Mouse (Mus musculus) small intestine, adult 2 months (tissue): ENCODE measurements around the gene Vav3. TPM values are rescaled to one million over a fixed set of nuclear protein-coding genes. Genes with fewer than 3 reads are reported as not detected.

Experiments used
- H3K27ac ChIP-seq: fragments of 200-500 bp; 2 replicates; pipeline ENCODE4 v1.5.1; 2012; ENCODE audit warnings: low read depth, low read length, control low read depth, inconsistent platforms; ENCODE audit not compliant: insufficient read depth
- H3K27me3 ChIP-seq: fragments of 200-500 bp; 2 replicates; pipeline ENCODE4 v1.6.1; 2012; ENCODE audit warnings: mild to moderate bottlenecking, moderate library complexity, low read length, inconsistent platforms; ENCODE audit not compliant: control insufficient read depth, insufficient read depth
- H3K36me3 ChIP-seq: fragments of 200-500 bp; 2 replicates; pipeline ENCODE4 v1.6.1; 2012; ENCODE audit warnings: mild to moderate bottlenecking, low read length, control low read depth, inconsistent platforms; ENCODE audit not compliant: control insufficient read depth, insufficient read depth
- H3K4me1 ChIP-seq: fragments of 200-500 bp; 2 replicates; pipeline ENCODE4 v1.6.1; 2012; ENCODE audit warnings: low read length, inconsistent platforms, mixed read lengths; ENCODE audit not compliant: control insufficient read depth, insufficient read depth, insufficient read length
- H3K4me3 ChIP-seq: fragments of 200-500 bp; 2 replicates; pipeline ENCODE4 v1.5.1; 2012; ENCODE audit warnings: low read depth, mild to moderate bottlenecking, control low read depth, inconsistent platforms, low read length, moderate library complexity
- CTCF ChIP-seq: fragments of 200-500 bp; IDR thresholded peaks from 2 replicates; pipeline ENCODE4 v1.5.1; 2012; ENCODE audit warnings: low read depth, mild to moderate bottlenecking, control low read depth, inconsistent platforms, low read length, moderate library complexity, mixed read lengths; ENCODE audit not compliant: insufficient replicate concordance, insufficient read length; ENCODE audit errors: extremely low read depth
- POLR2A ChIP-seq: fragments of 200-500 bp; IDR thresholded peaks from 2 replicates; pipeline ENCODE4 v1.6.1; 2012; ENCODE audit warnings: low read depth, mild to moderate bottlenecking, control low read depth, inconsistent platforms, low read length, moderate library complexity
- WGBS: fragments of 180-500 bp; shearing (Covaris S2); methylation state at CpG from one replicate; pipeline ENCODE4 v1.1.7; 2018; 5-methylcytosine and 5-hydroxymethylcytosine counted together
- polyA plus RNA-seq: library from polyadenylated mRNA; depleted of rRNA; stranded (reverse); fragments of >200 nt; gene quantifications from 2 replicates; pipeline ENCODE4 v1.2.3, GENCODE M21; 2012

The Vav3 gene
- polyA plus RNA-seq, 1 experiment: 0.34 TPM

DNA sequence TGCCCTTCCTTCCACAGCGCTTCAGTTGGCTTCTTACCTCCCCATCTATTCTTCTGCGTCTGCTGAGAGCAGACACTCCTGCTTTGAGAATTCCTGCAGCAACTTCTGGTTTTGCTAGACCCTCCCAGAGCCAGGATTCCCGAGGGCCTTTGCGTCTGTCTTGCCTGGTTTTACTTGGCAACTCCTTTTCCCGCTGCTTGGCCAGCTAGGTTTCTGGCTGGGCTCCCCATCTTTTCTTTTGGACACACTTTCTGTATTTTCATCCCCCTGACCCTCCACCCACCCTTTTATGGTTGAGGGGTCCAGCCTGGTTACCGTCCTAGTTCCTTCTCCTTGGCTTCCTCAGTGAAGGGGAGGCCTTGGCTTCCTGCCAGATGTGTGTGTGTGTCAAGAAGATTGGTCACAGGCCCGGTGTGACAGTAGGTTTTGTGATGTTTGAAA lies 26.0 kb downstream of the Vav3 start:
- Histone ChIP-seq H3K27me3 (no peaks in the 10 kb centered on the region), H3K27ac (no peak overlapping the region), H3K36me3 (no peaks in the 10 kb centered on the region), H3K4me3 (no peak overlapping the region), H3K4me1 (no peaks in the 10 kb centered on the region)
- 61% methylated on average over 7 of the region's 7 CpGs for WGBS
- TF ChIP-seq CTCF (no peak), POLR2A (no peak)

GRCm38 (mm10) chr3:109368383-109369289 lies 28.2 kb downstream of the Vav3 start:
- Histone ChIP-seq H3K27me3 (no peaks in the 10 kb centered on the region), H3K36me3 (no peaks in the 10 kb centered on the region), H3K4me3 (no peak overlapping the region), H3K4me1 (no peaks in the 10 kb centered on the region), H3K27ac (no peak overlapping the region)
- 43% methylated on average over 9 of the region's 9 CpGs for WGBS
- no peak for TF ChIP-seq POLR2A
- TF ChIP-seq CTCF: no peak

- no CpG with 5 or more reads among the region's 1 CpGs for WGBS
- Histone ChIP-seq H3K27ac (no peak overlapping the region), H3K27me3 (no peaks in the 10 kb centered on the region), H3K4me1 (no peaks in the 10 kb centered on the region), H3K36me3 (no peaks in the 10 kb centered on the region), H3K4me3 (no peak overlapping the region)
- TF ChIP-seq CTCF: no peak
- no peak for TF ChIP-seq POLR2A
These were observed 31.1 kb downstream of the Vav3 start for GRCm38 (mm10) chr3:109371576-109371975.

DNA sequence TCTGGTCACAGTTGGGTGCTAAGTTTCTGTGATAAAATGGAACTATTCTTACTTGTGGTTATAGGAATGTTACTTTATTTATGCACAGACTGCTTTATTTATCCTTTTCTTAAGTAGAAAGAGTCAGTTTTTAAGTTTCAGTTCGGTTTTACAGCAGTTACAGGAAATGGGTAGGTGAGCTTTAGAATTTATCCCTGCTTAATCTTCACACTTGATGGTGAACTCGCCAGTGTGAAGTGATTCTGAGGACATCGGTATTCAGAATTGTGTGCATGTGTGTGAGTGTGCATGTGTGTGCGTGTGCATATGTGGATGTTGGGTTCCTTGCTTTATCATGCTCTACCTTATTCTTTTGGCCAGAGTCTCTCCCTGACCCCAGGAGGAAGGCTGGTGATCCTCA lies 32.2 kb downstream of the Vav3 start:
- no peak overlapping the region for H3K27ac ChIP-seq
- H3K27me3 ChIP-seq: no peaks in the 10 kb centered on the region
- no peak for TF ChIP-seq CTCF
- no peak for TF ChIP-seq POLR2A
- no peak overlapping the region for H3K4me3 ChIP-seq
- H3K36me3 ChIP-seq: no peaks in the 10 kb centered on the region
- WGBS: 66% methylated on average over 4 of the region's 4 CpGs
- H3K4me1 ChIP-seq: no peaks in the 10 kb centered on the region

DNA sequence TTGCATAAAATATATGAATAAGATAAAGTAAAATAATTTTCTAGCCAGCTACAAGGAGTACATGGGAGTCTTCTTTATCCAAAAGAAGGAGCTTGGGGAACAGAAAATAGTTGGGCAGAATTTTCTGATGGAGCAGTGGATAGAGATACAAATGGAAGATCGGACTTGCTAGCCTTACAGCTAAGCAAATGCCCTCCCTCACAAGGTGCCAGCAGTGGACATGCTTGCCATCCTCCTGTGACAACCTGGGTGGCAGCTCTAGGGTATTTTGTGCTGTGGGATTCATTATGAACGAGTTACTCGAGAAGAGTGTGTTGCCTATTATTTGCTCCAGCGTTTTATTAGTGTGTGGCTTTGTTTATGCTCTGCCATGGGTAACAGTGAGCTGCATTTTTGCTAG lies 37.8 kb downstream of the Vav3 start:
- Histone ChIP-seq H3K27ac (no peak overlapping the region), H3K36me3 (no peaks in the 10 kb centered on the region)
- WGBS: 80% methylated on average over 4 of the region's 4 CpGs

DNA sequence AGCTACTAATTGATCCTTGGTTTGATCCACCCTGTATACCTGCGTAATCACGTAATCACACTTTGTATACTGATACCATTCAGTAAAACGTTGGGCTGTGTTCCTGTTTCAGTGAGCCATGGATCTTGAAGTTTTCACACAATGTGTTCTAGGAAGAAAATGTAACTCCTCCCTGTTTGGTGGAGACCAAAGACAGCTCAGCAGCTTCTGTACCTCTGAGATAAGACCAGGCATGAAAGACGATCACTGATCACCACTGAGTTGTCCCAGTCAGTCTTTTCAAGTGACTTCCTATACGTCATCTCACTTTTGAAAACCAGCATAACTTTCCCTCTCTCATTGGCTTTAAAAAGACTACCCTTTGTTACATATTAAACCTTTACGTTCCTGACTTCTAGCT lies 38.2 kb downstream of the Vav3 start:
- Histone ChIP-seq H3K4me1 (no peaks in the 10 kb centered on the region), H3K27ac (no peak overlapping the region), H3K27me3 (no peaks in the 10 kb centered on the region), H3K36me3 (no peaks in the 10 kb centered on the region), H3K4me3 (no peak overlapping the region)
- TF ChIP-seq POLR2A (no peak), CTCF (no peak)
- 69% methylated on average over 6 of the region's 6 CpGs for WGBS

More for the DNA sequence above, 37.8 kb downstream of the Vav3 start:
- Histone ChIP-seq H3K4me3 (no peak overlapping the region), H3K27me3 (no peaks in the 10 kb centered on the region), H3K4me1 (no peaks in the 10 kb centered on the region)
- TF ChIP-seq CTCF (no peak), POLR2A (no peak)

DNA sequence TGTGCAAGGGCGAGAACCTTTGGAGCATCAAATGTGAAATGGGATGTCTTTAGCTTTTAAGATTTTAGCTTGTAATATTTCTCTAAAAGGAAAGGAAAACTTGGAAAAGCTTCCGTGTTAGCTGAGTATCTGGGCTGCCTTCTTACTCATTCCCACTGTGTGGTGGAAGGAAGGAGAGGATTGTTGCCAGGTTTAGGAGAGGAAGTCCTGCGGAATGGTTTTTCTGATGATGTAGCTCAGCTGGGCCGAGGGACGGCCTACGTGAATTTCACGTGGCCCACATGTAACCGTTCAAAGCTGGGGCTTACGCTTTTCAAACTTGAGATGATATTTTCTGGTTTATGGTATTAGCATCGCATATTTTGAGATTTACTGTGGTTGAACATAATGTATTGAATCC lies 48.3 kb downstream of the Vav3 start:
- no peaks in the 10 kb centered on the region for H3K36me3 ChIP-seq
- TF ChIP-seq POLR2A: no peak
- TF ChIP-seq CTCF: no peak
- H3K27me3 ChIP-seq: no peaks in the 10 kb centered on the region
- H3K4me1 ChIP-seq: no peaks in the 10 kb centered on the region
- H3K27ac ChIP-seq: no peak overlapping the region
- H3K4me3 ChIP-seq: no peak overlapping the region
- WGBS: 90% methylated on average over 10 of the region's 10 CpGs
